Mouse (Mus musculus) thymus, postnatal 36 days (tissue): ENCODE data around the gene Zfp646.
"Not testable (repeated sequence)": the region's sequence is repeated elsewhere in the genome, so short reads cannot be mapped to it uniquely, and the experiment has no call there.

Source experiments
- DNase-seq, 2 experiments: peaks; one replicate each; pipeline ENCODE4 v3.0.0; 2022; ENCODE audit warnings: mixed read lengths in 2 of 2

The Zfp646 gene

GRCm38 (mm10) chr7:127876041-127876466, at the start of gene Zfp646:
Gene Zfp646 (plus strand): TSS chr7:127876221.
- DNase-seq = peak; percentile 73 to 78

- no peak for DNase-seq
These were observed 40.5 kb upstream of the Zfp646 start for GRCm38 (mm10) chr7:127835550-127835949.

DNA sequence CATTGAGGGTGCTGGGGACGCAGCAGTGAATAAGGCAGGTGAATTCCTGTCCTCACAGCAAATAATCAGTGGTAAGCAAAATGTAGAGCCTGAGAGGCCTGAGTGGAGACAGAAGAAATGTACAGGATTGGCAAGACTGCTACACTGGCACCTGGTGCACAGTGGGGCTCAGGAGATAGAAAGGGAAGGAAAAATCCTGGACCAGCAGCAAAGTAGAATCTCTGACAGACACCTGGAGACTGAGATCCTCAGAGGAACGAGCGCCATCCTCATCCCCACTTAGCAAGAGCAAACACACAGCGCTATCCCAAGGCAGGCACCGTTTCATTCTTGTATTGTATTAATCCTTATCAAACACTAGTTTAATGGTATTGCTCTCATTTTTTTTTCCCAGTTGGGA, 38.5 kb upstream of the Zfp646 start:
- DNase-seq = no peak

DNA sequence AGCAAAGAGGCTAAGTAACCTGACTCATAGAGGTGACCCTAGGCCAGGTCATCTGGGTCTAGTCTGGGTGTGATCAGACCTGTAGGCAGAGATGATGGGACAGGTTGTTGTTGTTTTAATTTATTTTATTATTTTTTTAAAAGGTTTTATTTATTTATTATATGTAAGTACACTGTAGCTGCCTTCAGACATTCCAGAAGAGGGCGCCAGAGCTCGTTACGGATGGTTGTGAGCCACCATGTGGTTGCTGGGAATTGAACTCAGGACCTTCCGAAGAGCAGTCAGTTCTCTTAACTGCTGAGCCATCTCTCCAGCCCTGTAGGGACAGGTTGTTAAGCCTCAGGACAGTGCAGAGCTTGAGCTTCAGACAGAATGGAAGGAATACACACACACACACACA, 38.1 kb upstream of the Zfp646 start:
- not testable (repeated sequence) for DNase-seq

DNA sequence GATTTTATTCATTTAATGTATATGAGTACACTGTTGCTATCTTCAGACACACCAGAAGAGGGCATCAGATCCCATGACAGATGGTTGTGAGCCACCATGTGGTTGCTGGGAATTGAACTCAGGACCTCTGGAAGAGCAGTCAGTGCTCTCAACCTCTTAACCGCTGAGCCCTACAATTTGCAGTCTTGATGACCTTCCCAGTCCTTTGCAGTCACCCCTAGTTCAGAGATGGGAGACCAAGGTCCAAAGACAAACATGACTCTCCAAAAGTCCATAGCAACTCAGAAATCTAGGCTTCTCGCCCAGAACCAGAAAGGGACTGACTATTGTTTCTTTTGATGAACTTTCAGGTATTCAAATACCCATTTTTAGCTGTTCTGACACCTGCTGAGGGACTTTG, 36.0 kb upstream of the Zfp646 start:
- DNase-seq = not testable (repeated sequence)

DNA sequence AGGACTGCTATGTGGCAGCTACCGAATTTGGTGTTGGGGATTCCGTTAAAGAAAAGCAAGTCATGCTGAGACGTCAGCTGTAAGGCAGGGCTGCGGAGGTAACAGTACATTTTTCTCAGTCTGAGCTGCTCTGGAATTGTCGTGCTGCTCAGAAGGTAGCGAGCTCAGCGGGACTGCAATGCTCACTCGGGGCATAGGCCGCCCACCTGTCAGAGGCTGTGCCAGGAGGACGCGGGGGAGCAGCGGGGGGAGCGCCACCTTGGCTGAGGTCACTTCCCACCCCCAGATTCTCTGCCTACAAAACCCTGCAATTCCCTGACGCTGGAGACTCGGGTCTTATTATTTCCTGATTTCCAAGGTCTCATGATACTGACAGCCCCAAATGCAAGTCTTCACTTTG, 35.1 kb upstream of the Zfp646 start:
- peak; percentile 74 to 82 for DNase-seq

DNA sequence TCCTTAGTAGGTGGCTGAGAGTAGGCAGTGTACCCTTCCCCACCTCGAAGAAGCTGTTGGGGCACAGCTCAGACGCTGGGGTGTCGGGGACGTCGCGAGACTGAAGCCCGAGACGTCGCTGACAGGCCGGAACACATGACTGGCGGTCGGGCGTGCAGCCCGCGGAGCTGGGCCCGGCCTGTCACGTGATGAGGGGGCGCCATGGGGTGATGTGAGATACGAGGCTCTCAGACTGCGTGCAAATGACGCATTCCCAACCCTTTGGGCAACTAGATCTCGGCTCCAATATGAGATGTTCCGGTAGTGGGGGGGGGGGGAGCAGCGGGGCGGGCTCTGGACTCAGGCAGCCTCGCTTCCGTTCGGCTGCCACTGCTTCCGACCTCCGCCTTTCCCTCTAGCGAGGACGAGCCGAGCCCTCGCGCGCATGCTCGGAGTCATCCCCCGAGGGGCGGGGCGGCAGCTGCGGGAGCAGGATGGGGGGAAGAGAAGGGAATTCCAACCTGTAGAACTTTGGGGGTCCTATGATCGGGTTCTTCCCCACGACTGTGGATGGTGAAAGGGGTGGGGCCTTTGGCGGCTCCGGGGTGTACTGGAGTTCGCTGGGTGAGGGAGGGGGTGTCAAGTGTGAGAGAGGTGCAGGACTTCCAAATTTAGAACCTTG, 34.6 kb upstream of the Zfp646 start:
- peak; percentile 91 to 94 for DNase-seq

DNA sequence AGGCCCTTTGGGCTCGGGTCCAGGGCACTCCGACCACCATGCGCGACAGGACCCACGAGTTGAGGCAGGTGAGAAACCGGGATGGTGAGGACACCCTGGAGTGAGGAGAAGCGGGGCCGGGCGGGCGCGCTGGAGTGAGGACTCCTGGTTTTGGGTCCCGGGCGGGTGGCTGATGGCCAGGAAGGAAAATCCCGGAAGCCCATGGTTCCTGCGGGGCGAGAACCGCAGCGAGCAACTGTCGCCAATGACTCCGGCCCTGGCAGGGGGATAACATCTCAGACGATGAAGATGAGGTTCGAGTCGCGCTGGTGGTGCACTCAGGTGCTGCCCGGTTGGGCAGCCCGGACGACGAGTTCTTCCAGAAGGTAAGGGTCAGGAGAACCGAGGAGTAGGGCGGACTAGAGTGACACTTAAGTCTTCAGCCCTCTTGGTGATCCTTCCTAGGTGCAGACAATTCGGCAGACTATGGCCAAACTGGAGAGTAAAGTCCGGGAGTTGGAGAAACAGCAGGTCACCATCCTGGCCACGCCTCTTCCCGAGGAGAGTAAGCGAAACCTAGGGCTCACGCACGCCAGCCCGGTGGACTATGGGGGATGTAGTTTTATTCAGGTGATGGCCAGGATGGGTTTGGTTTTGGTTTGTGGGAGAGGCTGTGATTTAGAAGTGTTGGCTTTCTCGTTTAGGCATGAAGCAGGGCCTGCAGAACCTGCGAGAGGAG, 33.9 kb upstream of the Zfp646 start:
- peak; percentile 74 to 80 for DNase-seq

DNA sequence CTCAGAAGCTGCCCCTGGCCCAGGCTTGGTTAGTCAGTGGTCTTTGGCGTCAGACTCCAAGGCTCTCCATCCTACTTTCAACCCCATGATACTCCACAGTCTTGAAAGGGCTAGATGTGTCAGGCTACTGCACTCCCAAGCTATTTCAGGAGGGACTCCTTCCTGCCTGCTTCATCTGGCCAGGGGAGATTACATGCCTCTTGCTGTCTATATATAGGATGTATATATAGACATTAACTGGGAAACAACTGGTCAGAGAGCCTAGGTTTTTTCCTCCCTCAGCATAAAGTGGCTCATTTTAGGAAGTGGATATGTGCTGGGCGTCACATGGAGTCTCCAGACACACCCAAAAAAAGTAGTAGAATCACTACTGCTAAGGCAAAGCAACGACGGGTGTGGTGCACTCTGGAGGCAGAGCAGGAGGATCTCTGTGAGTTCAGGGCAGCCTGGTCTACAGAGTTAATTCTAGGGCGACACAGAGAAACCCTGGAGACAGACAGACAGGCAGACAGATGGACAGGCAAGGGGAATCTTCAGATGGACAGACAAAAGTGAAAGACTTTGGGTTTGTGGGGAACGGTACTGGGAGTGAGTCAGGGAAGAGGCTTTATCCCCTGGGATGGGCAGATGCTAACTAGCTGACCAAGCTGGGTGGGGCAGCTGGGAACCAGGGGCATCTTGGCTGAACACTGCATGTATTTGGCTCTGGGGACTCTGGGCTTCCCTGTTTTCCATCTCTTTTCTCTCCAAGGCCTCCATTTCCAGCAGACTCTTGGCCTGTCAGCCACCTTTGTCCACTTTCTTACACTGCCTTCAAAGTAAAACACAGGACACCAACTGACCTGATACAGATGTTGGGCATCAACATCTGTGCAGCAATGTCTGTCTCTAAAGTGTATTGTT, 25.8 kb upstream of the Zfp646 start:
- no peak for DNase-seq

DNA sequence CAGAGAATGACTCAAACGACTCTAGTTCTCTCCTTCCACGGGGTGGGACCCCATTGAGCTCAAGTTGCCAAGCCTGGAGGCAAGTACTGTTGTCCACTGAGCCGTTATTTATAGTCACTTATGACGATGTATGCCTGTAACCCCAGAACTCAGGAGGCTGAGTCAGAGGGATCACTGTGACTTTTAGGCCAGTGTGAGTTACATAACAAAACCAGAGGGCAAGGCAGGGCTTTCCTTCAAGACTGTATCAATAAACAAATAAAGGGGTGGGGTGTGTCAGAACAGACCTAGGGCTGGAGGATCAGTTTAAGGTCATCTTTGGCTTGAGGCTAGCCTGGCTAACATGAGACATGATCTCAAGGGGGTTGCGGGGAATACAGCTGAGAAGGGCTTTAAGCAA, 25.1 kb upstream of the Zfp646 start:
- no peak for DNase-seq

DNA sequence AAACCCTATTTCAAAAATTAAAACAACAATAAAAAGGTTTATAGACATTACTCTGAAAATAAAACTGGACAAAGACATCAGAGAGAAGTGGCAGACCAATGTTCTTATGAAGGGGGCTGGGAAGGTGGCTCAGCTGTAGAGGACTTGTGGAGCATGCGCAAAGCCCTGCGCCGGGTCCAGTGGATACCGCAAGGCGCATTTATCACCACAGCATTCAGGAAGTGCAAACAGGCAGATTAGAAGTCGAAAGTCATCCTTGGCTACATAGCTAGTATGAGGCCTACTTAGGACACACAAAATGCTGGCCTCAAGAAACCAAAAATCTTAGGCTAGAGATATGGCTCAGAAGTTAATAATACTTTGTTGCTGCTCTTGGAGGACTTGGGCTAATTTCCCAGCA, 17.8 kb upstream of the Zfp646 start:
- no peak for DNase-seq

DNA sequence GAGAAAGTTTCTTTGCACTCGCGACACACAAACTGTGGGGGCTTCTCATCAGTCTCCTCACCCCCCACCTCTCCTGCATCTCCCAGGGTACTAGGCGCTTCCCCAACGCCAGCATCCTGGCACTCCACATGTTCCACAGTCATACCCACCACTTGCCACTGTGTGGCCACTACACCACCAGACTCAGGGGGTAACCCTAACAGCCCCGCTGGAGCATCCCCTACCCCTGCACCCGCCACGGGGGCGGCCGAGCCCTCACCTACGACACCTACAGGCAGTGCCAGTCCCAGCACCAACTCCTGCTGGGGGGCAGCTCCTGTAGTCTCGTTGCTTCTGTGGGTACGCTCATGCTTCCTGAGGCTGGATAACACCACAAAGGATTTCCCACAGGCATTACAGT, 9.6 kb upstream of the Zfp646 start:
- DNase-seq = no peak

DNA sequence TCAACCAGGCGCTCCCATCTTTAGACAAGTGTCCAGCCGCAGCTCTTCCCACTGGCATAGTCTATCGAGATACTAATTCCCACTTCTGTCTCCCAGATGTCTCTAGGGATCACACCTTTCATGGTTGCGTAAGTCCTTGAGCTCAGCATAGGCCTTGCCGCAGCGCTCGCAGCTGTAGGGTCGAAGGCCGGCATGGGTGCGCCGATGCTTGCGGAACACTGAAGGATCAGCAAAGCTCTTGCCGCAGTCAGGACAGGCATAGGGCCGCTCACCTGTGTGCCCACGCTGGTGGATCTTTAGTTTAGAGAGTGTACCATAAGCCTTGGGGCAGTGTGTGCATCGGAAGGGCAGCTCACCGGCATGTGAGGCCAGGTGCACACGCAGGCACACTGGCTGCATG, 8.4 kb upstream of the Zfp646 start:
- no peak for DNase-seq

- DNase-seq = no peak
These were observed 6.7 kb upstream of the Zfp646 start for GRCm38 (mm10) chr7:127869149-127869810.

- no peak for DNase-seq
These were observed 5.7 kb upstream of the Zfp646 start for GRCm38 (mm10) chr7:127870136-127870821.

GRCm38 (mm10) chr7:127874812-127875626, 1.0 kb upstream of the Zfp646 start:
- no peak for DNase-seq

DNA sequence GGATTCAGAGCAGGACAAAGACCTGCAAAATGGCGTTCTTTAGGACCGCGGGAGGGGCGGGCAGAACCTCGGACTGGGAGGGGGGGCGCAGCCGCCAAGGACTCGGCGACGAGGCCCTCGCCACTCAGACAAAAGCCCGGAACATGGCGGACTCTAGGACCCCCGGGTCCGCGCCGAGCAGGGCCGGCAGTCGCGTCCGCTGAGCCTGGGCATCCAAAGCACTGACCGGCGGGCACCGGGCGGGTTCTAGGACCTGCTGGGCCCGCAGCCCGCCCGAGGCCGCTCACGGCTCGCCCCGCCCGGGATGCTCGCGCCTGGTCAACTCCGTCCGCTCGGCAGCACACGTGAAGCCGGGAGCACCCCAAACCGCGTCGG, 407 bp upstream of the Zfp646 start:
- peak; percentile 89 to 91 for DNase-seq

- peak; percentile 84 to 85 for DNase-seq
These were observed 687 bp downstream of the Zfp646 start, which contains the start of gene Zfp668 for GRCm38 (mm10) chr7:127876467-127877348. Gene Zfp668 (minus strand): TSS chr7:127876828.

GRCm38 (mm10) chr7:127879301-127879700, 3.3 kb downstream of the Zfp646 start:
- DNase-seq = no peak

GRCm38 (mm10) chr7:127880431-127880830, 4.4 kb downstream of the Zfp646 start:
- DNase-seq = no peak
